Mouse (Mus musculus) heart, embryonic 11.5 days (tissue): ENCODE results near the gene Tmem106c. TPM values are rescaled to one million over a fixed set of nuclear protein-coding genes. Genes with fewer than 3 reads are reported as not detected.
A peak's percentile ranks its signal among the peaks of the same experiment; 100 is the strongest.

Source experiments
- ATAC-seq: fragments of 200-750 bp; cut with Nextera tagmentation; replicated peaks from 2 replicates; pipeline ENCODE4 v1.8.0; 2017; ENCODE audit warnings: moderate library complexity; ENCODE audit not compliant: insufficient number of reproducible peaks, low FRiP score, low TSS enrichment
- H3K27ac ChIP-seq: fragments of 300-500 bp; sonication (generic); 2 replicates; pipeline ENCODE4 v1.5.1; 2014; ENCODE audit warnings: mild to moderate bottlenecking, low read depth, low read length
- H3K27me3 ChIP-seq: fragments of 300-500 bp; sonication (generic); 2 replicates; pipeline ENCODE4 v1.6.1; 2014; ENCODE audit warnings: mild to moderate bottlenecking, low read length, mixed read lengths; ENCODE audit not compliant: control insufficient read depth, insufficient read depth
- H3K36me3 ChIP-seq: fragments of 300-500 bp; sonication (generic); 2 replicates; pipeline ENCODE4 v1.6.1; 2014; ENCODE audit warnings: mild to moderate bottlenecking, low read length, moderate library complexity, mixed read lengths; ENCODE audit not compliant: control insufficient read depth, insufficient read depth
- H3K4me1 ChIP-seq: fragments of 300-500 bp; sonication (generic); 2 replicates; pipeline ENCODE4 v1.6.1; 2014; ENCODE audit warnings: low read length; ENCODE audit not compliant: control insufficient read depth, insufficient read depth
- H3K4me2 ChIP-seq: fragments of 300-500 bp; sonication (generic); 2 replicates; pipeline ENCODE4 v1.6.1; 2014; ENCODE audit warnings: mild to moderate bottlenecking, moderate library complexity
- H3K4me3 ChIP-seq: fragments of 300-500 bp; sonication (generic); 2 replicates; pipeline ENCODE4 v1.5.1; 2014; ENCODE audit warnings: low read depth, low read length
- H3K9ac ChIP-seq: fragments of 300-500 bp; sonication (generic); 2 replicates; pipeline ENCODE4 v1.6.1; 2014; ENCODE audit warnings: mild to moderate bottlenecking, low read depth, low read length, moderate library complexity
- H3K9me3 ChIP-seq: fragments of 300-500 bp; sonication (generic); replicated peaks from 2 replicates; pipeline ENCODE4 v1.6.1; 2016; ENCODE audit warnings: low read length; ENCODE audit not compliant: control insufficient read depth
- WGBS: fragments of 180-500 bp; shearing (Covaris S2); extraction: QIAGEN DNeasy Blood & Tissue Kit; methylation state at CpG from one replicate; pipeline ENCODE4 v1.1.7; 2014; ENCODE audit not compliant: insufficient replicate concordance; 5-methylcytosine and 5-hydroxymethylcytosine counted together
- polyA plus RNA-seq: library from polyadenylated mRNA; unstranded; fragments of >200 nt; fragmentation: Nextera tagmentation; extraction: Ambion mirVana; gene quantifications from 2 replicates; pipeline ENCODE4 v1.2.1, GENCODE M21; 2014

Tmem106c gene
- polyA plus RNA-seq, 1 experiment from 2014 or later, result 30.1 TPM

GRCm38 (mm10) chr15:97955742-97956141 is 8.3 kb upstream of the Tmem106c start:
- H3K4me3 ChIP-seq, result no peak overlapping the region
- no peaks in the 10 kb centered on the region for H3K36me3 ChIP-seq
- H3K27ac ChIP-seq, result no peak overlapping the region
- no peak for ATAC-seq
- 22% methylated on average over 4 of the region's 4 CpGs for WGBS
- H3K27me3 ChIP-seq, result peaks cover 11% of the 10 kb centered on the region; the same call in 1 of the 2 replicates
- H3K4me1 ChIP-seq, result no peaks in the 10 kb centered on the region; the same call in 1 of the 2 replicates
- H3K9me3 ChIP-seq, result no peaks in the 10 kb centered on the region
- no peak overlapping the region for H3K4me2 ChIP-seq
- no peak overlapping the region for H3K9ac ChIP-seq

- no peaks in the 10 kb centered on the region; the same call in 1 of the 2 replicates for H3K4me1 ChIP-seq
- 0 out of 2 replicates have a peak, but pooled peaks cover 8% of the 10 kb centered on the region for H3K27me3 ChIP-seq
- H3K9ac ChIP-seq, result no peak overlapping the region
- H3K4me3 ChIP-seq, result no peak overlapping the region
- H3K4me2 ChIP-seq, result no peak overlapping the region
- H3K27ac ChIP-seq, result no peak overlapping the region
- H3K36me3 ChIP-seq, result no peaks in the 10 kb centered on the region
- WGBS, result 58% methylated on average over 11 of the region's 11 CpGs
- no peak for ATAC-seq
- H3K9me3 ChIP-seq, result no peaks in the 10 kb centered on the region
These were observed 7.6 kb upstream of the Tmem106c start for GRCm38 (mm10) chr15:97956416-97956815.

- Histone ChIP-seq H3K9me3 (no peaks in the 10 kb centered on the region), H3K27ac (peak overlapping the region; percentile 37; the same call in 1 of the 2 replicates), H3K9ac (peak overlapping the region; percentile 86), H3K4me1 (peaks cover 4% of the 10 kb centered on the region; the same call in 1 of the 2 replicates), H3K4me2 (peak overlapping the region; percentile 91), H3K27me3 (no peaks in the 10 kb centered on the region), H3K4me3 (peak overlapping the region; percentile 67), H3K36me3 (no peaks in the 10 kb centered on the region)
- WGBS, result 17% methylated on average over 13 of the region's 13 CpGs
- no peak for ATAC-seq
These were observed 541 bp upstream of the Tmem106c start for GRCm38 (mm10) chr15:97963329-97963988.

GRCm38 (mm10) chr15:97964836-97965187 is 812 bp downstream of the Tmem106c start:
- 0 out of 2 replicates have a peak, but pooled peaks have one; percentile 46 for ATAC-seq
- 21% methylated on average over 7 of the region's 7 CpGs for WGBS
- H3K27ac ChIP-seq, result no peak overlapping the region

GRCm38 (mm10) chr15:97965311-97966045 is 1.5 kb downstream of the Tmem106c start:
- 48% methylated on average over 17 of the region's 17 CpGs for whole genome bisulfite sequencing
- no peak for ATAC-seq
- Histone ChIP-seq H3K36me3 (no peaks in the 10 kb centered on the region), H3K4me1 (peaks cover 4% of the 10 kb centered on the region; the same call in 1 of the 2 replicates), H3K27me3 (no peaks in the 10 kb centered on the region), H3K9ac (no peak overlapping the region), H3K27ac (no peak overlapping the region), H3K9me3 (no peaks in the 10 kb centered on the region), H3K4me3 (no peak overlapping the region), H3K4me2 (no peak overlapping the region)

More at GRCm38 (mm10) chr15:97964836-97965187, 812 bp downstream of the Tmem106c start:
- peak overlapping the region; percentile 67 for H3K4me3 ChIP-seq
- H3K27me3 ChIP-seq, result no peaks in the 10 kb centered on the region
- H3K4me2 ChIP-seq, result peak overlapping the region; percentile 91
- no peaks in the 10 kb centered on the region for H3K9me3 ChIP-seq
- peak overlapping the region; percentile 86 for H3K9ac ChIP-seq
- peaks cover 4% of the 10 kb centered on the region; the same call in 1 of the 2 replicates for H3K4me1 ChIP-seq
- H3K36me3 ChIP-seq, result no peaks in the 10 kb centered on the region

- 32% methylated on average over 6 of the region's 6 CpGs for WGBS
- H3K4me1 ChIP-seq, result peaks cover 5% of the 10 kb centered on the region; the same call in 1 of the 2 replicates
These were observed 6.3 kb downstream of the Tmem106c start for GRCm38 (mm10) chr15:97970299-97970698.

GRCm38 (mm10) chr15:97972580-97972979 is 8.6 kb downstream of the Tmem106c start:
- Histone ChIP-seq H3K9me3 (no peaks in the 10 kb centered on the region), H3K27ac (peak overlapping the region; percentile 29; the same call in 1 of the 2 replicates), H3K4me2 (no peak overlapping the region), H3K4me1 (peaks cover 5% of the 10 kb centered on the region; the same call in 1 of the 2 replicates), H3K4me3 (no peak overlapping the region), H3K27me3 (no peaks in the 10 kb centered on the region), H3K36me3 (peaks cover 3% of the 10 kb centered on the region; the same call in 1 of the 2 replicates), H3K9ac (no peak overlapping the region)
- whole genome bisulfite sequencing, result 59% methylated on average over 6 of the region's 6 CpGs
- ATAC-seq, result no peak

More at GRCm38 (mm10) chr15:97970299-97970698, 6.3 kb downstream of the Tmem106c start:
- H3K27me3 ChIP-seq, result no peaks in the 10 kb centered on the region
- H3K27ac ChIP-seq, result no peak overlapping the region
- no peak for ATAC-seq
- no peak overlapping the region for H3K9ac ChIP-seq
- no peak overlapping the region for H3K4me3 ChIP-seq
- H3K36me3 ChIP-seq, result no peaks in the 10 kb centered on the region
- H3K4me2 ChIP-seq, result no peak overlapping the region
- no peaks in the 10 kb centered on the region for H3K9me3 ChIP-seq

- no peak overlapping the region for H3K4me2 ChIP-seq
- 40% methylated on average over 11 of the region's 11 CpGs for WGBS
- no peak for ATAC-seq
- H3K9ac ChIP-seq, result 0 out of 2 replicates have a peak overlapping the region, but pooled peaks have one; percentile 34
- H3K4me1 ChIP-seq, result peaks cover 5% of the 10 kb centered on the region; the same call in 1 of the 2 replicates
- H3K4me3 ChIP-seq, result no peak overlapping the region
- no peaks in the 10 kb centered on the region for H3K27me3 ChIP-seq
- H3K9me3 ChIP-seq, result 0 out of 2 replicates have a peak, but pooled peaks cover under 1% of the 10 kb centered on the region
- peaks cover 11% of the 10 kb centered on the region for H3K36me3 ChIP-seq
- H3K27ac ChIP-seq, result no peak overlapping the region; the same call in 1 of the 2 replicates
These were observed 9.4 kb downstream of the Tmem106c start for GRCm38 (mm10) chr15:97973248-97974005.
